Mouse (Mus musculus): ENCODE measurements around the gene Pde8a.

Gene Pde8a

GRCm38 (mm10) chr7:81224260-81224659 is 10.9 kb downstream of the Pde8a start:
- DNase-seq (ENCODE audit: low read depth, low spot score): no peak
- no peaks in the 10 kb centered on the region for H3K27me3 ChIP-seq (ENCODE audit: control insufficient read depth, insufficient read depth, low read length, poor library complexity, severe bottlenecking)
- H3K36me3 ChIP-seq (ENCODE audit: control insufficient read depth, insufficient read depth, low read length, poor library complexity, severe bottlenecking): no peaks in the 10 kb centered on the region

- no peaks in the 10 kb centered on the region for H3K27me3 ChIP-seq (ENCODE audit: control insufficient read depth, insufficient read depth, low read length, poor library complexity, severe bottlenecking)
- DNase-seq (ENCODE audit: low read depth, low spot score): no peak
- no peaks in the 10 kb centered on the region for H3K36me3 ChIP-seq (ENCODE audit: control insufficient read depth, insufficient read depth, low read length, poor library complexity, severe bottlenecking)
Observed at GRCm38 (mm10) chr7:81230091-81230792, 16.8 kb downstream of the Pde8a start.

- no peaks in the 10 kb centered on the region for H3K27me3 ChIP-seq (ENCODE audit: control insufficient read depth, insufficient read depth, low read length, poor library complexity, severe bottlenecking)
- H3K36me3 ChIP-seq (ENCODE audit: control insufficient read depth, insufficient read depth, low read length, poor library complexity, severe bottlenecking): no peaks in the 10 kb centered on the region
- DNase-seq (ENCODE audit: low read depth, low spot score): no peak
Observed at GRCm38 (mm10) chr7:81232674-81233073, 19.3 kb downstream of the Pde8a start.

- no peak for DNase-seq (ENCODE audit: low read depth, low spot score)
- H3K27me3 ChIP-seq (ENCODE audit: control insufficient read depth, insufficient read depth, low read length, poor library complexity, severe bottlenecking): no peaks in the 10 kb centered on the region
- H3K36me3 ChIP-seq (ENCODE audit: control insufficient read depth, insufficient read depth, low read length, poor library complexity, severe bottlenecking): no peaks in the 10 kb centered on the region
Observed at GRCm38 (mm10) chr7:81235117-81235516, 21.7 kb downstream of the Pde8a start.

- DNase-seq (ENCODE audit: low read depth, low spot score): peak; percentile 48
- H3K27me3 ChIP-seq (ENCODE audit: control insufficient read depth, insufficient read depth, low read length, poor library complexity, severe bottlenecking): no peaks in the 10 kb centered on the region
- no peaks in the 10 kb centered on the region for H3K36me3 ChIP-seq (ENCODE audit: control insufficient read depth, insufficient read depth, low read length, poor library complexity, severe bottlenecking)
Observed at GRCm38 (mm10) chr7:81235600-81236223, 22.3 kb downstream of the Pde8a start.

- Histone ChIP-seq H3K36me3 (ENCODE audit: control insufficient read depth, insufficient read depth, low read length, poor library complexity, severe bottlenecking) (no peaks in the 10 kb centered on the region), H3K27me3 (ENCODE audit: control insufficient read depth, insufficient read depth, low read length, poor library complexity, severe bottlenecking) (no peaks in the 10 kb centered on the region)
- DNase-seq (ENCODE audit: low read depth, low spot score): no peak
Observed at GRCm38 (mm10) chr7:81243361-81243760, 30.0 kb downstream of the Pde8a start.

- Histone ChIP-seq H3K36me3 (ENCODE audit: control insufficient read depth, insufficient read depth, low read length, poor library complexity, severe bottlenecking) (no peaks in the 10 kb centered on the region), H3K27me3 (ENCODE audit: control insufficient read depth, insufficient read depth, low read length, poor library complexity, severe bottlenecking) (no peaks in the 10 kb centered on the region)
- no peak for DNase-seq (ENCODE audit: low read depth, low spot score)
Observed at GRCm38 (mm10) chr7:81249854-81250279, 36.5 kb downstream of the Pde8a start.

GRCm38 (mm10) chr7:81250601-81251000 is 37.2 kb downstream of the Pde8a start:
- Histone ChIP-seq H3K36me3 (ENCODE audit: control insufficient read depth, insufficient read depth, low read length, poor library complexity, severe bottlenecking) (no peaks in the 10 kb centered on the region), H3K27me3 (ENCODE audit: control insufficient read depth, insufficient read depth, low read length, poor library complexity, severe bottlenecking) (no peaks in the 10 kb centered on the region)
- DNase-seq (ENCODE audit: low read depth, low spot score): no peak

GRCm38 (mm10) chr7:81251521-81251920 is 38.1 kb downstream of the Pde8a start:
- Histone ChIP-seq H3K27me3 (ENCODE audit: control insufficient read depth, insufficient read depth, low read length, poor library complexity, severe bottlenecking) (no peaks in the 10 kb centered on the region), H3K36me3 (ENCODE audit: control insufficient read depth, insufficient read depth, low read length, poor library complexity, severe bottlenecking) (no peaks in the 10 kb centered on the region)
- no peak for DNase-seq (ENCODE audit: low read depth, low spot score)

GRCm38 (mm10) chr7:81253317-81253716 is 39.9 kb downstream of the Pde8a start:
- DNase-seq (ENCODE audit: low read depth, low spot score): no peak
- Histone ChIP-seq H3K36me3 (ENCODE audit: control insufficient read depth, insufficient read depth, low read length, poor library complexity, severe bottlenecking) (0 out of 2 replicates have a peak, but pooled peaks cover 1% of the 10 kb centered on the region), H3K27me3 (ENCODE audit: control insufficient read depth, insufficient read depth, low read length, poor library complexity, severe bottlenecking) (no peaks in the 10 kb centered on the region)

- Histone ChIP-seq H3K27me3 (ENCODE audit: control insufficient read depth, insufficient read depth, low read length, poor library complexity, severe bottlenecking) (no peaks in the 10 kb centered on the region), H3K36me3 (ENCODE audit: control insufficient read depth, insufficient read depth, low read length, poor library complexity, severe bottlenecking) (0 out of 2 replicates have a peak, but pooled peaks cover 1% of the 10 kb centered on the region)
- DNase-seq (ENCODE audit: low read depth, low spot score): no peak
Observed at GRCm38 (mm10) chr7:81254579-81254978, 41.2 kb downstream of the Pde8a start.

GRCm38 (mm10) chr7:81255456-81255855 is 42.1 kb downstream of the Pde8a start:
- H3K36me3 ChIP-seq (ENCODE audit: control insufficient read depth, insufficient read depth, low read length, poor library complexity, severe bottlenecking): 0 out of 2 replicates have a peak, but pooled peaks cover 1% of the 10 kb centered on the region
- no peaks in the 10 kb centered on the region for H3K27me3 ChIP-seq (ENCODE audit: control insufficient read depth, insufficient read depth, low read length, poor library complexity, severe bottlenecking)
- DNase-seq (ENCODE audit: low read depth, low spot score): no peak

GRCm38 (mm10) chr7:81256773-81257172 is 43.4 kb downstream of the Pde8a start:
- no peak for DNase-seq (ENCODE audit: low read depth, low spot score)
- no peaks in the 10 kb centered on the region for H3K27me3 ChIP-seq (ENCODE audit: control insufficient read depth, insufficient read depth, low read length, poor library complexity, severe bottlenecking)

GRCm38 (mm10) chr7:81261548-81261947 is 48.2 kb downstream of the Pde8a start:
- H3K27me3 ChIP-seq (ENCODE audit: control insufficient read depth, insufficient read depth, low read length, poor library complexity, severe bottlenecking): no peaks in the 10 kb centered on the region
- H3K36me3 ChIP-seq (ENCODE audit: control insufficient read depth, insufficient read depth, low read length, poor library complexity, severe bottlenecking): 0 out of 2 replicates have a peak, but pooled peaks cover 1% of the 10 kb centered on the region
- peak; percentile 45 for DNase-seq (ENCODE audit: low read depth, low spot score)

More at GRCm38 (mm10) chr7:81256773-81257172, 43.4 kb downstream of the Pde8a start:
- 0 out of 2 replicates have a peak, but pooled peaks cover 1% of the 10 kb centered on the region for H3K36me3 ChIP-seq (ENCODE audit: control insufficient read depth, insufficient read depth, low read length, poor library complexity, severe bottlenecking)

GRCm38 (mm10) chr7:81272908-81273307 is 59.5 kb downstream of the Pde8a start:
- no peak for DNase-seq (ENCODE audit: low read depth, low spot score)
- H3K36me3 ChIP-seq (ENCODE audit: control insufficient read depth, insufficient read depth, low read length, poor library complexity, severe bottlenecking): no peaks in the 10 kb centered on the region
- H3K27me3 ChIP-seq (ENCODE audit: control insufficient read depth, insufficient read depth, low read length, poor library complexity, severe bottlenecking): no peaks in the 10 kb centered on the region
